Mouse (Mus musculus) hindbrain, embryonic 11.5 days (tissue): Measurements from ENCODE around the gene Grik5. TPM values are rescaled to one million over a fixed set of nuclear protein-coding genes. Genes with fewer than 3 reads are reported as not detected.
A peak's percentile ranks its signal among the peaks of the same experiment; 100 is the strongest.

ENCODE experiments used
- ATAC-seq: fragments of 200-750 bp; cut with Nextera tagmentation; 2 replicates; pipeline ENCODE4 v1.8.0; 2017; ENCODE audit warnings: mild to moderate bottlenecking, moderate TSS enrichment, moderate library complexity; ENCODE audit not compliant: low FRiP score
- DNase-seq: peaks from one replicate; pipeline ENCODE4 v3.0.0-alpha.2; 2015; ENCODE audit warnings: low spot score
- H3K27ac ChIP-seq: fragments of 300-500 bp; sonication (generic); 2 replicates; pipeline ENCODE4 v1.5.1; 2014; ENCODE audit warnings: mild to moderate bottlenecking, low read depth, low read length
- H3K27me3 ChIP-seq: fragments of 300-500 bp; sonication (generic); 2 replicates; pipeline ENCODE4 v1.6.1; 2014; ENCODE audit warnings: mild to moderate bottlenecking, low read length, moderate library complexity, mixed read lengths; ENCODE audit not compliant: control insufficient read depth, insufficient read depth
- H3K36me3 ChIP-seq: fragments of 300-500 bp; sonication (generic); 2 replicates; pipeline ENCODE4 v1.6.1; 2014; ENCODE audit warnings: mild to moderate bottlenecking, low read length, moderate library complexity, mixed read lengths; ENCODE audit not compliant: control insufficient read depth, insufficient read depth
- H3K4me1 ChIP-seq: fragments of 300-500 bp; sonication (generic); replicated peaks from 2 replicates; pipeline ENCODE4 v1.6.1; 2014; ENCODE audit warnings: low read length, mixed read lengths; ENCODE audit not compliant: control insufficient read depth, insufficient read depth
- H3K4me2 ChIP-seq: fragments of 300-500 bp; sonication (generic); replicated peaks from 2 replicates; pipeline ENCODE4 v1.6.1; 2014; ENCODE audit warnings: mild to moderate bottlenecking, low read depth, low read length
- H3K4me3 ChIP-seq: fragments of 300-500 bp; sonication (generic); 2 replicates; pipeline ENCODE4 v1.5.1; 2014; ENCODE audit warnings: low read depth, low read length
- H3K9ac ChIP-seq: fragments of 300-500 bp; sonication (generic); 2 replicates; pipeline ENCODE4 v1.6.1; 2014; ENCODE audit warnings: low read depth, low read length
- H3K9me3 ChIP-seq: fragments of 300-500 bp; sonication (generic); 2 replicates; pipeline ENCODE4 v1.6.1; 2016; ENCODE audit warnings: low read length; ENCODE audit not compliant: control insufficient read depth
- WGBS: fragments of 180-500 bp; shearing (Covaris S2); extraction: QIAGEN DNeasy Blood & Tissue Kit; methylation state at CpG from one replicate; pipeline ENCODE4 v1.1.7; 2014; 5-methylcytosine and 5-hydroxymethylcytosine counted together
- polyA plus RNA-seq: library from polyadenylated mRNA; unstranded; fragments of >200 nt; fragmentation: Nextera tagmentation; extraction: Ambion mirVana; gene quantifications from 2 replicates; pipeline ENCODE4 v1.2.1, GENCODE M21; 2014

Gene Grik5
- polyA plus RNA-seq, 1 experiment from 2014 or later: 14.4 TPM

- H3K27me3 ChIP-seq: peaks cover 14% of the 10 kb centered on the region
- WGBS: 83% methylated on average over 8 of the region's 8 CpGs
- peaks cover 7% of the 10 kb centered on the region; the same call in 1 of the 2 replicates for H3K4me1 ChIP-seq
- H3K9me3 ChIP-seq: no peaks in the 10 kb centered on the region
- no peak overlapping the region for H3K4me2 ChIP-seq
- H3K9ac ChIP-seq: no peak overlapping the region
- no peak for DNase-seq
- no peak overlapping the region for H3K27ac ChIP-seq
- no peaks in the 10 kb centered on the region for H3K36me3 ChIP-seq
- H3K4me3 ChIP-seq: peak overlapping the region; percentile 67; the same call in 1 of the 2 replicates
- no peak for ATAC-seq
Measured at GRCm38 (mm10) chr7:25003820-25004388, 68.2 kb downstream of the Grik5 start.

GRCm38 (mm10) chr7:25003291-25003690 lies 68.9 kb downstream of the Grik5 start:
- no peak overlapping the region for H3K27ac ChIP-seq
- H3K9me3 ChIP-seq: no peaks in the 10 kb centered on the region
- no peaks in the 10 kb centered on the region for H3K36me3 ChIP-seq
- H3K4me1 ChIP-seq: peaks cover 5% of the 10 kb centered on the region; the same call in 1 of the 2 replicates
- no peak for DNase-seq
- no peak overlapping the region; the same call in 1 of the 2 replicates for H3K4me2 ChIP-seq
- H3K4me3 ChIP-seq: no peak overlapping the region
- ATAC-seq: no peak
- H3K27me3 ChIP-seq: peaks cover 9% of the 10 kb centered on the region
- no peak overlapping the region for H3K9ac ChIP-seq
- 62% methylated on average over 8 of the region's 11 CpGs for WGBS

DNA sequence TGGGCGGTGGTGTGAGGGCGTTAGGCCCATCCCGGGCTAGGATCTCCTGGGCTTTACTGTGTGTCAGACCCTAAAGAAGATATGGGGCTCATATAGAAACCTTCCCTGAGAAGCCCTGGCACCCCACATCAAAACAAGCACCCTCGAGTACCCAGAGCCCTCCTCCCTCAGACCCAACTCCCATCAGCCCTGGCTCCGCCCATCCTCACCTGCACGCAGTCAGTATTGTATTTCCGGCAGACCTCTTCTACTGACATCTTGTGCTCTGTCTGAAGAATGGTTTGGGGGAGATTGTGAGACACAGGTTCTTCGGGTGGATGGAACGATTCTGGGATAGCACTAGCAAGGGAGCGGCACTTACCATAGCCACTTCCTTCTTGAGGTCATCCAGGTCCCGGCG lies 71.4 kb downstream of the Grik5 start:
- Histone ChIP-seq H3K36me3 (no peaks in the 10 kb centered on the region), H3K4me2 (no peak overlapping the region), H3K4me3 (no peak overlapping the region), H3K9me3 (no peaks in the 10 kb centered on the region), H3K27ac (no peak overlapping the region), H3K4me1 (no peaks in the 10 kb centered on the region; the same call in 1 of the 2 replicates), H3K27me3 (no peaks in the 10 kb centered on the region; the same call in 1 of the 2 replicates), H3K9ac (no peak overlapping the region)
- ATAC-seq: no peak
- 74% methylated on average over 12 of the region's 12 CpGs for WGBS
- no peak for DNase-seq

DNA sequence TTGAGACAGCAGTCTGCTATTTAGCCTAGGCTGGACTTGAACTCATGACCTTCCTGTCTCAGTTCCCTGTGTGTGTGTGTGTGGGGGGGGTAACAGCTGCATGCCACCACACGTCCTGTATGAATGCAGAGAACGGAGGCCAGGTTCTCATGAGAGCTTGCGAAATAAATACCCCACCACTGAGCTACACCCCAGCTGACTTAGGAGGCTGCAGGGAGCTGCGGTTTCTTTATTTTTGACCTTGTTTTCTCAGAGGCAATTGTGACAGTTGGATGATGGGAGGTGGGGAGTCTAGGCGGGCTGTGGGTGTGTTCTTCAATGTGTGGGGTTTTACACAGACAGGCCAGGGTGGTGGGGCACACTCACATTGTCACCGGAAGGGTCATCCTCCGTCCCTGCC lies 71.9 kb downstream of the Grik5 start:
- Histone ChIP-seq H3K9me3 (no peaks in the 10 kb centered on the region), H3K4me1 (no peaks in the 10 kb centered on the region; the same call in 1 of the 2 replicates), H3K9ac (no peak overlapping the region), H3K4me3 (no peak overlapping the region), H3K27me3 (no peaks in the 10 kb centered on the region; the same call in 1 of the 2 replicates), H3K4me2 (no peak overlapping the region), H3K36me3 (no peaks in the 10 kb centered on the region), H3K27ac (no peak overlapping the region)
- 70% methylated on average over 7 of the region's 7 CpGs for WGBS
- DNase-seq: no peak
- no peak for ATAC-seq

DNA sequence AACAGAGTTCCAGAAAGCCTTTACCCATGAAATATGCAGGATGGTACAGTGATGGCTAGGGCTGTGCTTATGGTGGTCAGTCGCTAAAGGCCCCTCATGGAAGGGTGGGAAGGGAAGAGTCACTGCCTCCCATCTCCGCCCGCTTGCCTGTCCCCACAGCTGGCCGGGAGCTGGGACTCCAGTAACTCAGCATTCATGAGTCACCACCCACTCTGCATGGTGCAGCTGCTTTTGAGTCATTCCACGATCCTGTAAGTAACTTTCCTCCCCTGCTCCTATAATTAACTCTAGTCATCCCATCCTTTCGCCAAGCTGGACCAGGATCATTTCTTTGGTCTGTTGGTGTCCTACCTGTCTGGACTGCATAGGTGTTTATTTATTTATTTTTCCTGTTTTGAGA lies 79.1 kb downstream of the Grik5 start:
- ATAC-seq: no peak
- no peak for DNase-seq
- Histone ChIP-seq H3K9ac (no peak overlapping the region), H3K4me1 (no peaks in the 10 kb centered on the region), H3K4me2 (no peak overlapping the region), H3K36me3 (no peaks in the 10 kb centered on the region), H3K4me3 (no peak overlapping the region), H3K27me3 (no peaks in the 10 kb centered on the region), H3K9me3 (no peaks in the 10 kb centered on the region), H3K27ac (no peak overlapping the region)
- WGBS: 78% methylated on average over 6 of the region's 6 CpGs

GRCm38 (mm10) chr7:24990478-24990877 lies 81.7 kb downstream of the Grik5 start:
- Histone ChIP-seq H3K36me3 (no peaks in the 10 kb centered on the region), H3K4me1 (no peaks in the 10 kb centered on the region), H3K27ac (no peak overlapping the region), H3K9me3 (no peaks in the 10 kb centered on the region), H3K4me2 (no peak overlapping the region), H3K4me3 (no peak overlapping the region), H3K9ac (no peak overlapping the region), H3K27me3 (no peaks in the 10 kb centered on the region)
- ATAC-seq (no peak), DNase-seq (no peak)
- 85% methylated on average over 8 of the region's 8 CpGs for WGBS

- Histone ChIP-seq H3K4me3 (no peak overlapping the region), H3K9ac (no peak overlapping the region), H3K9me3 (no peaks in the 10 kb centered on the region), H3K27me3 (no peaks in the 10 kb centered on the region), H3K4me2 (no peak overlapping the region), H3K4me1 (no peaks in the 10 kb centered on the region), H3K36me3 (no peaks in the 10 kb centered on the region), H3K27ac (no peak overlapping the region)
- WGBS: 84% methylated on average over 14 of the region's 14 CpGs
- no peak for DNase-seq
- ATAC-seq: no peak
Measured at GRCm38 (mm10) chr7:24987941-24988340, 84.2 kb downstream of the Grik5 start.

DNA sequence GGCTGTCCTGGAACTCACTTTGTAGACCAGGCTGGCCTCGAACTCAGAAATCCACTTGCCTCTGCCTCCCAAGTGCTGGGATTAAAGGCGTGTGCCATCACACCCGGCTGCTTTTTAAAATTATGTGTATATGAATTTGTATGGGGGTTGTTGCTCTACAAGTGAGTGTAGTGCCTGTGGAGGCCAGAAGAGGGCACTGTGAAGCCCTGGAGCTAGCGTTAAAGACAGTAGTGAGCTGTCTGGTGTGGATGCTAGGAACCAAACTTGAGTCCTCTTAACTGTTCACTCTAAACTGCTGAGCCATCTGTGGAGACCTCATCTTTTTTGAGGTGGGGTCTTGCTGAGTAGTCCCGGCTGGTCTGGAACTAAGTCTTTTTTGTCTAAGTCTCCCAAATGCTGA lies 86.3 kb downstream of the Grik5 start:
- no peaks in the 10 kb centered on the region for H3K9me3 ChIP-seq
- ATAC-seq (no peak), DNase-seq (no peak)
- H3K27ac ChIP-seq: no peak overlapping the region
- H3K9ac ChIP-seq: no peak overlapping the region
- no peak overlapping the region for H3K4me2 ChIP-seq
- H3K27me3 ChIP-seq: no peaks in the 10 kb centered on the region
- no peaks in the 10 kb centered on the region for H3K4me1 ChIP-seq
- H3K4me3 ChIP-seq: no peak overlapping the region
- WGBS: 74% methylated on average over 5 of the region's 5 CpGs
- no peaks in the 10 kb centered on the region for H3K36me3 ChIP-seq

DNA sequence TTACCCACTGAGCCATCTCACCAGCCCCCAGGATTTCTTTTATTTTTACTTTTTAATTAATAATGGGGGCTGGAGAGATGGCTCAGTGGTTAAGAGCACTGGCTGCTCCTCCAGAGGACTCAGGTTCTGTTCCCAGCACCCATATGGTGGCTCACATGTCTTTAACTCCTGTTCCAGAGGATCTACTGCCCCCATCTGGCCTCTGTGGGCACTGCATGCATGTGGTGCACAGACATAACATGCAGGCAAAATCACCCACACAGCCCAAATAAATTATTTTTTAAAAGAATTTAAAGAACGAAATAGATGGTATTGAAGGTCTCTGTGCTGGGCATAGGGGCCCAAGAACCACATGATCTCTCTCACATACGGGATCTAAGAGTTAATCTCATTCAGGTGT lies 87.8 kb downstream of the Grik5 start:
- no peak overlapping the region for H3K27ac ChIP-seq
- no peak overlapping the region for H3K4me3 ChIP-seq
- H3K27me3 ChIP-seq: no peaks in the 10 kb centered on the region
- no peak overlapping the region for H3K9ac ChIP-seq
- no peak for DNase-seq
- ATAC-seq: no peak
- WGBS: 92% methylated on average over 2 of the region's 2 CpGs
- H3K4me2 ChIP-seq: no peak overlapping the region
- H3K4me1 ChIP-seq: no peaks in the 10 kb centered on the region
- H3K36me3 ChIP-seq: no peaks in the 10 kb centered on the region
- no peaks in the 10 kb centered on the region for H3K9me3 ChIP-seq
